Comparison of ENCODE assay signal across 8 mouse cellular contexts in genomic region chr13:60176136-60176775, GRCm38 (mm10). TPM values are rescaled to one million over a fixed set of nuclear protein-coding genes. Genes with fewer than 3 reads are reported as not detected.
DNase-seq lines count a peak whose midpoint lies in the region; ATAC-seq and TF ChIP-seq lines count a peak whose summit lies in the region.

No protein-coding gene starts in this region.

- no peaks in the 10 kb centered on the region for H3K36me3 ChIP-seq in intestine, embryonic 16.5 days (ENCODE audit: control insufficient read depth, insufficient read depth, low read length)
- H3K36me3 ChIP-seq in limb, embryonic 13.5 days = peaks cover 17% of the 10 kb centered on the region
- H3K36me3 ChIP-seq in myocyte (ENCODE audit: control insufficient read depth, insufficient read depth) = no peaks in the 10 kb centered on the region

- peak; percentile 4 for DNase-seq in cerebellum, adult 8-10 months
- peak; percentile 13 to 28 for DNase-seq in cerebellum, postnatal 36 days
- DNase-seq in gastrocnemius, postnatal 4 days (ENCODE audit: low spot score in 2 of 2) = peak; percentile 51 to 69
- peak; percentile 41 for DNase-seq in testis, postnatal 14 days (ENCODE audit: low spot score)

- H3K4me3 ChIP-seq in intestine, embryonic 16.5 days (ENCODE audit: low read length) = peak overlapping the region; percentile 70
- peak overlapping the region; percentile 98 for H3K4me3 ChIP-seq in limb, embryonic 13.5 days
- peak overlapping the region; percentile 93 for H3K4me3 ChIP-seq in myocyte

- H3K27me3 ChIP-seq in intestine, embryonic 16.5 days (replicated peaks; ENCODE audit: control insufficient read depth, insufficient read depth, low read length) = peaks cover 13% of the 10 kb centered on the region
- H3K27me3 ChIP-seq in limb, embryonic 13.5 days = no peaks in the 10 kb centered on the region
- H3K27me3 ChIP-seq in myocyte (ENCODE audit: control insufficient read depth, insufficient read depth, insufficient read length) = no peaks in the 10 kb centered on the region

- H3K9ac ChIP-seq in intestine, embryonic 16.5 days (ENCODE audit: low read depth, low read length) = peak overlapping the region; percentile 83
- peak overlapping the region; percentile 100 for H3K9ac ChIP-seq in limb, embryonic 13.5 days

- H3K4me1 ChIP-seq in intestine, embryonic 16.5 days (ENCODE audit: control insufficient read depth, insufficient read depth, low read length) = no peaks in the 10 kb centered on the region
- H3K4me1 ChIP-seq in limb, embryonic 13.5 days = peaks cover 36% of the 10 kb centered on the region

- peak overlapping the region; percentile 96 for H3K27ac ChIP-seq in intestine, embryonic 16.5 days (ENCODE audit: low read length)
- peak overlapping the region; percentile 100 for H3K27ac ChIP-seq in limb, embryonic 13.5 days

- WGBS in intestine, embryonic 16.5 days = under 1% methylated on average over 82 of the region's 82 CpGs
- under 1% methylated on average over 69 of the region's 82 CpGs for WGBS in limb, embryonic 13.5 days

- ATAC-seq in cerebellum, adult (ENCODE audit: insufficient number of reproducible peaks, low FRiP score, low TSS enrichment) = no peak
- peak; percentile 42 for ATAC-seq in intestine, embryonic 16.5 days
- peak; percentile 13 for ATAC-seq in limb, embryonic 13.5 days (ENCODE audit: low FRiP score, low read depth)

- H3ac ChIP-seq in myocyte (ENCODE audit: control insufficient read depth, insufficient read length) = peak overlapping the region; percentile 86

- no peaks in the 10 kb centered on the region for H3K9me3 ChIP-seq in intestine, embryonic 16.5 days (ENCODE audit: control insufficient read depth, low read length)
- no peaks in the 10 kb centered on the region for H3K9me3 ChIP-seq in limb, embryonic 13.5 days

- TF ChIP-seq POLR2A in myocyte (IDR thresholded peaks at IDR 0.05; ENCODE audit: insufficient read length, low read depth) = peak; percentile 49

- peak overlapping the region; percentile 94 for H3K4me2 ChIP-seq in intestine, embryonic 16.5 days (ENCODE audit: low read depth, low read length)
- peak overlapping the region; percentile 75 for H3K4me2 ChIP-seq in limb, embryonic 13.5 days (replicated peaks)
- peak overlapping the region; percentile 50 for H3K4me2 ChIP-seq in myocyte (ENCODE audit: low read depth)

- peaks cover 22% of the 10 kb centered on the region for H3K79me2 ChIP-seq in myocyte (ENCODE audit: control insufficient read depth, insufficient read depth)

TF ChIP-seq in myocyte, 11 proteins besides CTCF, POLR2A, EP300 and RAD21:
- TF ChIP-seq MAX (IDR thresholded peaks at IDR 0.05; ENCODE audit: low read depth) (no peak), POLR2AphosphoS2 (IDR thresholded peaks at IDR 0.05; ENCODE audit: insufficient read length, low read depth) (no peak), MYOG (IDR thresholded peaks at IDR 0.05; ENCODE audit: control insufficient read depth in 1 of 3, insufficient read depth in 1 of 3, insufficient read length in 2 of 3, low read depth in 2 of 3) (peak in 2 of 3 experiments; percentile 69 to 79), TCF3 (IDR thresholded peaks at IDR 0.05; ENCODE audit: insufficient read length, low read depth) (no peak), MYOD1 (IDR thresholded peaks at IDR 0.05; ENCODE audit: control insufficient read depth in 1 of 3, insufficient read length in 2 of 3, low read depth in 2 of 3) (peak in 2 of 3 experiments; percentile 45 to 76), REST (IDR thresholded peaks at IDR 0.05; ENCODE audit: insufficient read depth, insufficient read length) (no peak), CEBPB (IDR thresholded peaks at IDR 0.05; ENCODE audit: insufficient read depth, poor library complexity, severe bottlenecking) (no peak)

RNA-seq across cellular contexts. Expression of gene Gas1, which starts 0.9 kb away (rescaled TPM):
- total RNA-seq in gastrocnemius, postnatal 4 days (2021) = 100 to 1,000 TPM; 110 to 125 TPM
- polyA plus RNA-seq in intestine, embryonic 16.5 days (2015; fragmentation: Nextera tagmentation; extraction: Ambion mirVana) = 22.0 and 31.9 TPM in 2 replicates
- polyA plus RNA-seq in limb, embryonic 13.5 days (2015; fragmentation: Nextera tagmentation; extraction: Ambion mirVana) = 264 and 265 TPM in 2 replicates
- polyA plus RNA-seq in myocyte (2012; fragmentation: generic; extraction: Trizol) = 25.7 TPM

Comparison
In these comparisons a context has a peak if more than half of its experiments do, and no peak if none do; other contexts are left out.
1. DNase-seq: peak in every context shown above with its lines; median percentile 60 in gastrocnemius, postnatal 4 days; 41 in testis, postnatal 14 days; 20 in cerebellum, postnatal 36 days; 4 in cerebellum, adult 8-10 months.